Mouse (Mus musculus): ENCODE measurements around the gene Rasa2.
"Not testable (repeated sequence)": the region's sequence is repeated elsewhere in the genome, so short reads cannot be mapped to it uniquely, and the experiment has no call there.

The Rasa2 gene

GRCm38 (mm10) chr9:96583076-96583475 is 48.3 kb downstream of the Rasa2 start:
- DNase-seq (ENCODE audit: low read depth), result peak; percentile 73

GRCm38 (mm10) chr9:96578190-96578589 is 53.2 kb downstream of the Rasa2 start:
- DNase-seq (ENCODE audit: low read depth), result no peak

GRCm38 (mm10) chr9:96577674-96578073 is 53.7 kb downstream of the Rasa2 start:
- DNase-seq (ENCODE audit: low read depth), result no peak

DNA sequence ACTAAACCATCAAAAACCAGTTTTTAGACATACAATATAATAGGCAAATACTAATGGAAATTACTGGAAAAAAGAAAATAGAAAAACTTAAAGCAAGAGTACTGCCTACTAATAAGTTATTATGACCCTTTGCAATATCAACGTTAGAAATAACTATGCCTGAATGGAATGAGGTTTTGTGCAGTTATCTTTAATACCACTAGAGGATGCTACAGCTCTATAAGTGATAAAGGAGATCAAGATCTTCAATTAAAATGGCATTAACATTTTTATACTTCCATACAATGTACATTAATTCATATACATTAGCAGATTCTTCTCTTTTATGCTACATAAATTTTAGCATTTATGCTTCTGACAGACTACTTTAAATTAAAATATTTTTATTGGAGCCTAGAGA is 58.2 kb downstream of the Rasa2 start:
- DNase-seq (ENCODE audit: low read depth), result peak; percentile 66

DNA sequence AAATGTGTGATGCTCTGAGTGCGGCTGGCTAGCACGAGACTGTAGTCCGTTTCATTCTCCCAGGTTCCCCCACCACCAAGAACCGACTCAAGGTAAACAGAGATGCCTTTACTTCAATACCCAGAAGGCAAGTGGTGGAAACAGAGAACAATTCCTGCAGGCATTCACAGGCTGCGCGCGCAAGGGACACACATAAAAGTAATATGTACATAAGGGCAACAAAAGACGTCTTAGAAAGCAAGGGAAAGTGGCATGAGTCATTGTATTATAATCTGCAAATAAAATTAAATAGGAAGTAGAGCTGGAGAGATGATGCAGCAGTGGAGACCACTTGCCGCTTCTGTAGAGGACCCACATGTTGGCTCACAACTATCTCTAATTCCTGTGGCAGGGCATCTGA is 58.7 kb downstream of the Rasa2 start:
- DNase-seq (ENCODE audit: low read depth), result no peak

DNA sequence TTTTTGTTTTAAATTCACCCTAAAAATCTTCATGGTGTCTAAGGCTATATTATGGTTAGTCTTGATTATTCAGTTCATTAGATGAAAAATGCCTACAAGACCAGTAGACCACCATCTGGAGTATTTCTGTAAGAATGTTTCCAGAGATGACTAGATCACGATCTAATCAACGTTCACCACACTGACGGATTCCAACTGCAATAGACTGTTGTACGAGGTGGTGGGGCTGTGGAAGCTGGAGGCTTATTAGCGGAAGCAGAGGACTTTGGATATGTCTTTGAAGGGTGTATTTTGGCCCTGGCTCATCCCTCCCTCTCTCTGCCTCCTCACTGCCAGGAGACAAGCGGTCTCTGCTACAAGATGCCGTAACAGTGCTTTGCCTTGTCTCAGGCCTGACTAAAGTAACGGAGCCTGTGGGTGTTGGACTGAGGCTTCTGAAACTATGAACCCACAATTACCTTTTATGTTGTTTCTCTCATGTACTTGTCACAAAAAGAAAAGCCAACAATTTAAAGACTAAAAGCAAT is 64.9 kb downstream of the Rasa2 start:
- no peak for DNase-seq (ENCODE audit: low read depth)

- DNase-seq (ENCODE audit: low read depth), result no peak
Measured at GRCm38 (mm10) chr9:96563501-96563900, 67.9 kb downstream of the Rasa2 start.

DNA sequence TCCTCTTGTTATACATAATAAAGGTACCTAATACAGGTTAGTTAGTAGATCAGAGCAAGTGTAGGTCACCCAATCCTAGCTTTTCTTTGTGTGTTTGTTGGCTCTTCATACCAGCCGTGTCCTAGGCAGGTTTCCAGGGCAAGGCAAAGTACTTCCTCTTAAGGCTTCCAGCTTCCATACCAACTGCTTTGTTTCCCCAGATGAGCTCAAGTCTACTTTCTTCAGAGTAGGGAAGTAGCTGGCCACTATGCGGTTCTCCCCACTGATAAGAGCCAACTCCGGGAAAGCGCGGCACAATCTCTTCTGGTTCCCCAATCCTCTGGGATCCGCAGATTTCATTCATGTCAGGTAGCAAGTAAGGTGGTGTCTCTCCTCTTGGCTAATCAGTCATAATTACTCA is 72.3 kb downstream of the Rasa2 start:
- DNase-seq (ENCODE audit: low read depth), result no peak

DNA sequence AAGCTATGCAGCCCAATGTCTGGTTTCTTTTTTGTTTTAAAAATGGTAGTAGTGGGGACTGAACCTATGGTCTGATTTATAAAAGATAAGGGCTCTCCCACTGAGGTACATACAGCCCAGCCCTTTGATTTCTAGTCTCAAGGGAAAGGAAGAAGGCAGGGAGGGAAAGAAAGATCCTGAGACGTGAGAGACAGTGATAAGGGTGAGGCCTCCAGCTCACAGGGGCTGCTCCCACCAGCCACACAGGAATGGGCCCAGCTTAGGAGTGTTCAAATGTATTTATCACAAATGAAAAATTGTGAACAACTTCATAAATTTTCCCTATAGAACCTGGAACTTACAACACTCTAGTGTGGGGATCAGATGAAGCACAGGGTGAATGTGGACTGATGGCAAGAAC is 72.8 kb downstream of the Rasa2 start:
- no peak for DNase-seq (ENCODE audit: low read depth)

DNA sequence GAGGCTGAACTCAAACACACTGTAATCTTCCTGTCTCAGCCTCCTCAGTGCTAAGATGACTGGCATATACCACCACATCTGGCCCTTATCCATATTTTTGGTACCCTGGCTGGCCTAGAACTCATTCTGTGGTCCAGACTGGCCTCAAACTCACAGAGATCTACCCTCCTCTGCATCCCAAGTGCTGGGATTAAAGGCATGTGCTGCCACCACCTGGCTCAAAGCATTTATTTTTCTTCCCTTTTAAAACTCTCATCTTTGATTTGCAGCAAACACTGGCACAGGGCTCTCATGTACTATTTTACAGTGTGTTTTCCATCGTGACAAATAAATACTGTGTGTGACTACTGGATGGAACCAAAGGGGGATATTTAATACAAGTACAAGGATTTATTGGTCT is 77.3 kb downstream of the Rasa2 start:
- DNase-seq (ENCODE audit: low read depth), result no peak

DNA sequence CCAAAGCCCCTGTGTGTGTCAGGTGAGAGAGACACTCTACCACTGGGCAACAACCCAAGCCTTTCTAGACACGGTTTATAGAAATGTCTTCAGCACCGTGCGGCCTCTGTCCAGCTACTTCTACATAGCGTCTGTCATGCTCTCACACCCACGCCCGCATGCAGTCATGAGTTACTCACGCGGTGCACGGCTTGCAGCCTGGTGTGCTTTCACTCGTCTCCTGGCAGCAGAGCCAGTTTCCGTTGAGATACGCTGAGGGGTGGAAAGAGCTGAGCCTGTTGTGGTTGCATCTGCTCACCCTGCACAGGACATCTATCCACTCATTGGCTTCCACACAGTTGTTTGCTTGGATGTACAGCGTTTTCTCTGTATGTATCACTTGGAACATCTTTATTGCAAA is 86.0 kb downstream of the Rasa2 start:
- no peak for DNase-seq (ENCODE audit: low read depth)

GRCm38 (mm10) chr9:96543643-96544640 is 87.5 kb downstream of the Rasa2 start:
- peak; percentile 60 for DNase-seq (ENCODE audit: low read depth)

DNA sequence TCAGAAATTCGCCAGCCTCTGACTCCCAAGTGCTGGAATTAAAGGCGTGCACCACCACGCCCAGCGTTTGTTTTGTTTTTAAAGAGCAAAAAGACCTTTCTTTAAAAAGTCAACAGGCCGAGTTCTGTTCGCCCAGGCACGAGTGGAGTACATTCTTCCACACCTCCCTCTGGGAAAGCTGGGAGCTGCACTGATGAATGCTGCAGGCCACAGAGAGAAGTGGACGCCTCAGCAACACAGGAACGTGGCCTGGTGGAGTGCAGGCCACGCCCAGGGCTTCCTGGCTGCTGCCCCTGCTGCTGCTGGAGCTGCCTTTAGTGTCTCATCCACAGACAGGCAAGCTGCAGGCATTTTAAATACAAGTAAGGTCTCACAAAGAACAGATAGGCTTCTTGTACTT is 92.5 kb downstream of the Rasa2 start:
- no peak for DNase-seq (ENCODE audit: low read depth)

GRCm38 (mm10) chr9:96537615-96537919 is 93.8 kb downstream of the Rasa2 start:
- DNase-seq (ENCODE audit: low read depth), result no peak

DNA sequence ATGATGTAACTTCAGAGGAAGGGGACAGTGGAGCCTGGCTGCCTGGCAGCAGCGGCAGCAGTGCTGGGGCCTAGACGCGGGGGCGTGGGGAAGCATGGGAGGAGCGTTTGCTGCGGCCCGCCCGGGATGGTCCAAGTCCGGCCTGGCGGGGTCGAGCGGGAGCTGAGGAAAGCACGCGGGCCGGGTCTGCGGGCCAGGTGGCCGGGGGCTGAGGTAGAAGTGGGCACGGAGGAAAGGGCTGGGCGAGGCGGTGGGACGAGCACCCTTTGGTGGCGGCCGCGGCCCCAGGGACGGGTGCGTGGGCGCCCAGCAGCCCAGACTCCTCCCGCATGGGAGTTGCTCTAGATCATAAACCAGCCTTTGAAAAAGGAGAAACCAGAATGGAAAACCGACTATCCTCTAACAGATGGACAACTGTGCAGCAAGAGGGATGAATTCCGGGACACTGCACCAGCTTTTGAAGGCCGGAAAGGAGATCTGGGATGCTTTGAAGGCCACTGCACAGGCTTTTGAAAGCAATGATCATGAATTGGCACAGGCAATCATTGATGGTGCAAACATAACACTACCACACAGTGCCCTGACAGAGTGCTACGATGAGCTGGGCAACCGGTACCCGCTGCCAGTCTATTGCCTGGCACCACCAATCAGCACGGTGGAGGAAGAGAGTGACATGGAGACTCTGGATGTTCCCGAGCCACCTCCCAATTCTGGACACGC is 94.4 kb downstream of the Rasa2 start:
- DNase-seq (ENCODE audit: low read depth), result peak; percentile 33

GRCm38 (mm10) chr9:96536093-96536492 is 95.3 kb downstream of the Rasa2 start:
- not testable (repeated sequence) for DNase-seq (ENCODE audit: low read depth)

- DNase-seq (ENCODE audit: low read depth), result no peak
Measured at GRCm38 (mm10) chr9:96535431-96535830, 96.0 kb downstream of the Rasa2 start.

GRCm38 (mm10) chr9:96534256-96534655 is 97.2 kb downstream of the Rasa2 start:
- DNase-seq (ENCODE audit: low read depth), result no peak

DNA sequence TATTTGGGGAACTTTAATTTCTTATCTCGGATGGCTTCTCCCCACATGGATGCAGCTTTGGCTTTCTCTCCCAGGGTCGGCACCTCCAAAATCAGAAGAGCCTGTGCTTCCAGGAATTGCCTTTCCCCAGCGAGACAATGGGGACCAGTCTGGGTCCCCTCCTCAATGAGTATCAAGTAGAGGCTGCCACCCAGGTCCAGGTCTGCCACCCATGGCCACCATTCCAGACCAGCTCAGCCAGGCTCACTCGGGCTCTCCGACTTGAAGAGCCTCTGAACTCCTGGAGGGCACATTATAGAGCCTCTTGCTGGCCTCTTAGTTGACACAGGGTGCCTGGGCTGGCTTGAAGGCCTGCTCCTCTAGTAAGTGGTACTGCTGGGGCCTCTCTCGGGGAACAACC is 97.9 kb downstream of the Rasa2 start:
- no peak for DNase-seq (ENCODE audit: low read depth)

DNA sequence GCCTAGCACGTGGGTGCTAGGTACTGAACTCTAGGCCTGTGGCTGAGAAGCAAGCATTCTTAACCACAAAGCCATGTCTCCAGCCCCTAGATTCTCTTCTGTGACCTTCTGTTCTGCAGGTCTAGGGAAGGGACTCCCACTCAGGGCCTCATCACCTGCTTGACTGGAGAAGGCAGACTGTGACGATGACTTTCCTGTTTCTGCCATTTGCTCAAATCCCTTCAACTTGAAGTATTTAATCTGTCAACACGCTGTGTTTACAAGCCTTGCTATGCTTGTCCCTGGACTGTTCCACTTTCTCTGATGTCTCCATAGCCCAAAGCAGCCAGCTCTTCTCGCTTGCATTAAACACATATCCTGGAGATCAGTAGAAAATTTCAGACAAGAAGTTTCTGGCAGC is 98.9 kb downstream of the Rasa2 start:
- no peak for DNase-seq (ENCODE audit: low read depth)

GRCm38 (mm10) chr9:96530674-96531081 is 100.7 kb downstream of the Rasa2 start:
- no peak for DNase-seq (ENCODE audit: low read depth)

GRCm38 (mm10) chr9:96529961-96530673 is 101.3 kb downstream of the Rasa2 start:
- no peak for DNase-seq (ENCODE audit: low read depth)

All from naive thymus-derived CD4-positive, alpha-beta T cell, adult 2 months (primary cell).